Mouse (Mus musculus): ENCODE data around the gene Itpkb. TPM values are rescaled to one million over a fixed set of nuclear protein-coding genes. Genes with fewer than 3 reads are reported as not detected.

Gene Itpkb
- polyA plus RNA-seq, 1 experiment from 2014 or later = 7.7 TPM

DNA sequence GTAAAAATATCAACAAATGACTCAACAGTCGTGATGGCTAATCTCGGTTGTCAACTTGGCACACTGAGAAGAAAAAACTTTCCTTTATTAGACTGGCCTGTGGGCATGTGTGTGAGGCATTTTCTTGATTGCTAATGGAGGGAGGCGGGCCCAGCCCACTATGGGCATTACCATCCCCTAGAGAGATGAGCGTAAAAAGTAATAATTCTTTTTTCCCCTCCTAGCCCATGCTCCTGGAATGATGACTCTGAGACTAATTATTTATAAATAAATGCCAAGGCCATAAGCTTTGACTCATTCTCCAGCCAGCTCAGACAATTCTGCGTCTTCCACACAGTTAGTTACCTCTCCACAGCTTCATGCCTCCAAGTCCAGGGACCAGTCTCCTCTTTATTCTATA is 6.8 kb upstream of the Itpkb start:
- H3K36me3 ChIP-seq (ENCODE audit: control insufficient read depth, insufficient read depth, low read length) = no peaks in the 10 kb centered on the region
- no peaks in the 10 kb centered on the region for H3K27me3 ChIP-seq (ENCODE audit: control insufficient read depth, insufficient read depth, low read length)
- no peaks in the 10 kb centered on the region for H3K9me3 ChIP-seq (ENCODE audit: control insufficient read depth, low read length)
- no peaks in the 10 kb centered on the region for H3K4me1 ChIP-seq (ENCODE audit: control insufficient read depth, insufficient read depth, low read length)
- no peak for ATAC-seq (ENCODE audit: low FRiP score, low TSS enrichment)
- no peak overlapping the region for H3K9ac ChIP-seq (ENCODE audit: low read depth, low read length)
- WGBS = 91% methylated on average over 5 of the region's 5 CpGs
- no peak overlapping the region for H3K27ac ChIP-seq (ENCODE audit: low read depth, low read length)
- H3K4me3 ChIP-seq (ENCODE audit: low read length) = no peak overlapping the region
- H3K4me2 ChIP-seq (replicated peaks; ENCODE audit: low read depth, low read length) = no peak overlapping the region

DNA sequence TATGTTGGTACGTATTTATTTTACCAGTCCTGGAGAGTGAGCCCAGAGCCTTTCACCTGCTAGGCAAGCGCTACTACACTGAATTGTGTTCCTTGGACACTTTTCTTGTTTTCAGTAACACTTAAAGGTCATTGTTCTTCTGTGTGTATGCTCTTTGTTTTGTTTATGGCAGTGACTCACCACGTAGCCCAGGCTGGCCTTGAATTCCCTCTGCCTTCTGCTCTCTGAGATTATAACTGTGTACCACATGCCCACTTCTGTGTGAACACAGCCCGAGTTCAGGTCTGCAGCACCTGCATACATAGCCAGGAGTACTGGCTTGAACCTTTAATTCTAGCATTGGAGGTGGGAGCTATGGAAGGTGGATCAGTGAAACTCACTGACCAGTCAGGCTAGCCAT is 6.0 kb upstream of the Itpkb start:
- 86% methylated on average over 4 of the region's 4 CpGs for WGBS
- Histone ChIP-seq H3K9me3 (ENCODE audit: control insufficient read depth, low read length) (no peaks in the 10 kb centered on the region), H3K4me3 (ENCODE audit: low read length) (no peak overlapping the region), H3K36me3 (ENCODE audit: control insufficient read depth, insufficient read depth, low read length) (no peaks in the 10 kb centered on the region), H3K9ac (ENCODE audit: low read depth, low read length) (no peak overlapping the region), H3K27ac (ENCODE audit: low read depth, low read length) (no peak overlapping the region), H3K27me3 (ENCODE audit: control insufficient read depth, insufficient read depth, low read length) (no peaks in the 10 kb centered on the region), H3K4me1 (ENCODE audit: control insufficient read depth, insufficient read depth, low read length) (peaks cover 4% of the 10 kb centered on the region; the same call in 1 of the 2 replicates), H3K4me2 (replicated peaks; ENCODE audit: low read depth, low read length) (no peak overlapping the region)
- ATAC-seq (ENCODE audit: low FRiP score, low TSS enrichment) = no peak

DNA sequence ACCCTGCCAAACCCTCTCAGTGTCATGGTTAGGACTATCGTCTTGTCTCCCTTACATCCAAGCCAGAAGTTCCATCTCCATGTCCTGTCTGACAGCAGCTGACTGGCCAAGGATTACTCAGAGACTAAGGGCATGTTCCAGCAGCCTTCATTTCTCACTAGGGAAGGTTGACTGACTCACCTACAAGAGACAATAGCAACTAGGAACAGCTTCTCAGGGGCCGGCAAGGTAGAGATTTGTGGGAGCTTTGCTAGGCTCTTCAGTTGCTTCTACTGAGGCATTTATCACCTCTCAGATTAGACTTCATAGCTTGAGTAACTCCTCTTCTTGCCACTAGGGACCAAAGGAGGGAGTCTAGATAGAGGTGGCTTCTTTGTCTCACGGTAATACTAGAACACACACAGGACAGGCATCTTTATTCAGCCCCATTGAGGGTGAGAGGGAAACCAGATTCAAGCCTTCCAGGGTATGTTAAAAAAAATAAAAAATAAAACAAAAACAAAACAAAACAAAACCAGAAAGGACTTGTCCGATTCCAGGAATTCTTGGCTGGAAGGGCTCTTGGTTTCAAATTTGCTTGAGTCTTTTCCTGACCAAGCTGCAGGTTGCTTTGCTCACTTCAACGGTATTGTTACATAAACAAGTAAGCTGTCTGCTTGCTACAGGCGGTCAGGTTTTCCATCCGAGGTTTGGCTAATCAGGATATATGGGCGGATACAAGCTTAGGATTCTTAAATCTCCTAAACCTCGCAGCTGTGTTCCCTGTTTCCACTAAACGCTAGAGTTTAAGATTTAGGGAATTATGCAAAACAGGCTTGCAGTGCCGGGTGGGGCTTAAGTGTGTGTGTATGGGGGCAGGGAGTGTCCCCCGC is 1.3 kb upstream of the Itpkb start:
- peak overlapping the region; percentile 32; the same call in 1 of the 2 replicates for H3K9ac ChIP-seq (ENCODE audit: low read depth, low read length)
- no peaks in the 10 kb centered on the region for H3K27me3 ChIP-seq (ENCODE audit: control insufficient read depth, insufficient read depth, low read length)
- H3K4me2 ChIP-seq (replicated peaks; ENCODE audit: low read depth, low read length) = peak overlapping the region; percentile 93
- H3K9me3 ChIP-seq (ENCODE audit: control insufficient read depth, low read length) = no peaks in the 10 kb centered on the region
- peaks cover 4% of the 10 kb centered on the region; the same call in 1 of the 2 replicates for H3K36me3 ChIP-seq (ENCODE audit: control insufficient read depth, insufficient read depth, low read length)
- WGBS = 18% methylated on average over 12 of the region's 12 CpGs
- peak overlapping the region; percentile 17; the same call in 1 of the 2 replicates for H3K4me3 ChIP-seq (ENCODE audit: low read length)
- peaks cover 29% of the 10 kb centered on the region for H3K4me1 ChIP-seq (ENCODE audit: control insufficient read depth, insufficient read depth, low read length)
- peak overlapping the region; percentile 81 for H3K27ac ChIP-seq (ENCODE audit: low read depth, low read length)
- ATAC-seq (ENCODE audit: low FRiP score, low TSS enrichment) = no peak

GRCm38 (mm10) chr1:180329706-180330105 is 579 bp upstream of the Itpkb start:
- H3K36me3 ChIP-seq (ENCODE audit: control insufficient read depth, insufficient read depth, low read length) = peaks cover 8% of the 10 kb centered on the region; the same call in 1 of the 2 replicates
- peaks cover 35% of the 10 kb centered on the region for H3K4me1 ChIP-seq (ENCODE audit: control insufficient read depth, insufficient read depth, low read length)
- peak overlapping the region; percentile 17 for H3K4me3 ChIP-seq (ENCODE audit: low read length)
- peak overlapping the region; percentile 93 for H3K4me2 ChIP-seq (replicated peaks; ENCODE audit: low read depth, low read length)
- H3K9me3 ChIP-seq (ENCODE audit: control insufficient read depth, low read length) = no peaks in the 10 kb centered on the region
- no peak for ATAC-seq (ENCODE audit: low FRiP score, low TSS enrichment)
- 19% methylated on average over 6 of the region's 6 CpGs for WGBS
- peak overlapping the region; percentile 81 for H3K27ac ChIP-seq (ENCODE audit: low read depth, low read length)
- H3K27me3 ChIP-seq (ENCODE audit: control insufficient read depth, insufficient read depth, low read length) = no peaks in the 10 kb centered on the region
- peak overlapping the region; percentile 32; the same call in 1 of the 2 replicates for H3K9ac ChIP-seq (ENCODE audit: low read depth, low read length)

DNA sequence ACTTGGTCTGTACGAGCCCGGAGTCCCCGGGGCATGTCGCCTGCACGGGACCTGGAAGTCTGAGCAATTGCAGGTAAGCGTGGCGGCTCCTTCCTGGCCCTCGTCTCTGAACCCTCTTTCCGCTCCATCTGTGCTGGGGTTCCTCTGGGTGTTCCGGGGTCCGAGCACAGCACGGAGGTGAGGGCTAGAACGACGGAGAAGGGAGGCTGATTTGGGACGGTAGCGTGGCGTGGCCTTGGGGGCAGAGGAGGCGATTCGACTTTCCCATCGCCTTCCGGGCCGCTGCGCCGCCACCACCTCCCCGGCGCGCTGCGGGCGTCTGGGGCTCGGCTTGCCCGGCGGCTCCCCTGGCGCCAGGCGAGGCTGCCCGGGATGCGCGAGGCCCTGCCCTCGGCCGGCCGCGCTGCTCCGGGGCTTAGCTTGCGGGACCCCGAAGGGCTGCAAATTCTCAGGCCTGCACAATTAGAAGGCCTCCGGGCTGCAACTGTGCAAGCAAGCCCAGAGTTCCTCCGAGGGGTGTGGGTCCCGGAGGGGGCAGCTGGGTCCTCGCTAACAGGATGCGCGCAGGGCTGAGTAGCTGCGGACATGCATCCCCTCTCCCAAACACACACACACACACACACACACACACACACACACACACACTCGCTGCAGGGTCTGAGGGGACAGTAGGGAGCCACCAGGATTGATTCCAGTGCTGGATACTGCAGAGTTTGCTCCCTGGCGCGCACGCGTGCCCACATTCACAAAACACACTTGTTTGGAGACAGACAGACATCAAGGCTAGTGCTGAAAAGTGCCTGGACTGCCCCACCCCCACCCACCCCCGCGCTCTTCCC is 641 bp downstream of the Itpkb start:
- ATAC-seq (ENCODE audit: low FRiP score, low TSS enrichment) = peak; percentile 42
- under 1% methylated on average over 54 of the region's 58 CpGs for WGBS
- H3K9ac ChIP-seq (ENCODE audit: low read depth, low read length) = peak overlapping the region; percentile 83
- H3K4me2 ChIP-seq (replicated peaks; ENCODE audit: low read depth, low read length) = peak overlapping the region; percentile 93
- no peaks in the 10 kb centered on the region for H3K27me3 ChIP-seq (ENCODE audit: control insufficient read depth, insufficient read depth, low read length)
- peaks cover 8% of the 10 kb centered on the region; the same call in 1 of the 2 replicates for H3K36me3 ChIP-seq (ENCODE audit: control insufficient read depth, insufficient read depth, low read length)
- H3K27ac ChIP-seq (ENCODE audit: low read depth, low read length) = peak overlapping the region; percentile 90
- H3K4me3 ChIP-seq (ENCODE audit: low read length) = peak overlapping the region; percentile 79
- H3K4me1 ChIP-seq (ENCODE audit: control insufficient read depth, insufficient read depth, low read length) = peaks cover 43% of the 10 kb centered on the region
- H3K9me3 ChIP-seq (ENCODE audit: control insufficient read depth, low read length) = no peaks in the 10 kb centered on the region

DNA sequence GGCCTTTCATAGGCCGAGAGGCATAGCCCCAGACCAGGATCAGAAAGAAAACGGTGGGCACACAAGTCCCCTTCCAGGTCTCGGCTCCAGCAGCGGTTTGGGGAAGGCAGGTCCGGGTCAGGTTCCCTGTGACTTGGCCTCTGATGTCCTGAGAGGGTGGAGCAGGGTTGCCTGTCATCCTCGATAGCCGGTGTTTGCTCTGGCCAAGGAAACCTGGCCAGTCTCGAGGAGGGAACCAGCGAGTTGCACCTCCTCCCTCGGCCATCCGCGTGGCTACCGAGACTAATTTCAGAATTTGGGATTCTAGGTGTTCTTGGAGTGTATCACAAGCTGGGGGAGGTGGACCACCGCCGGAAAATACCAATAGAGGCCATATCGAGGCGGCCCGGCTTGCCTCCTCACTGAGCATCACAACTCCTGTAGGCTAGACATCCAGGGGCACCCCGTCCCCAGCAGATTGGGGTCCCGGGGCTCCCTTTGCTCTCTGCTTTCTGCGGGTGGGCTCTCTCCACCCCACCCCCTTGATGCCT is 1.3 kb downstream of the Itpkb start:
- Histone ChIP-seq H3K4me3 (ENCODE audit: low read length) (peak overlapping the region; percentile 79), H3K4me1 (ENCODE audit: control insufficient read depth, insufficient read depth, low read length) (peaks cover 48% of the 10 kb centered on the region), H3K9ac (ENCODE audit: low read depth, low read length) (peak overlapping the region; percentile 83), H3K27me3 (ENCODE audit: control insufficient read depth, insufficient read depth, low read length) (no peaks in the 10 kb centered on the region), H3K4me2 (replicated peaks; ENCODE audit: low read depth, low read length) (peak overlapping the region; percentile 93), H3K36me3 (ENCODE audit: control insufficient read depth, insufficient read depth, low read length) (peaks cover 8% of the 10 kb centered on the region; the same call in 1 of the 2 replicates), H3K9me3 (ENCODE audit: control insufficient read depth, low read length) (no peaks in the 10 kb centered on the region), H3K27ac (ENCODE audit: low read depth, low read length) (peak overlapping the region; percentile 90; the same call in 1 of the 2 replicates)
- ATAC-seq (ENCODE audit: low FRiP score, low TSS enrichment) = peak; percentile 25; the same call in 1 of the 2 replicates
- under 1% methylated on average over 21 of the region's 21 CpGs for WGBS

DNA sequence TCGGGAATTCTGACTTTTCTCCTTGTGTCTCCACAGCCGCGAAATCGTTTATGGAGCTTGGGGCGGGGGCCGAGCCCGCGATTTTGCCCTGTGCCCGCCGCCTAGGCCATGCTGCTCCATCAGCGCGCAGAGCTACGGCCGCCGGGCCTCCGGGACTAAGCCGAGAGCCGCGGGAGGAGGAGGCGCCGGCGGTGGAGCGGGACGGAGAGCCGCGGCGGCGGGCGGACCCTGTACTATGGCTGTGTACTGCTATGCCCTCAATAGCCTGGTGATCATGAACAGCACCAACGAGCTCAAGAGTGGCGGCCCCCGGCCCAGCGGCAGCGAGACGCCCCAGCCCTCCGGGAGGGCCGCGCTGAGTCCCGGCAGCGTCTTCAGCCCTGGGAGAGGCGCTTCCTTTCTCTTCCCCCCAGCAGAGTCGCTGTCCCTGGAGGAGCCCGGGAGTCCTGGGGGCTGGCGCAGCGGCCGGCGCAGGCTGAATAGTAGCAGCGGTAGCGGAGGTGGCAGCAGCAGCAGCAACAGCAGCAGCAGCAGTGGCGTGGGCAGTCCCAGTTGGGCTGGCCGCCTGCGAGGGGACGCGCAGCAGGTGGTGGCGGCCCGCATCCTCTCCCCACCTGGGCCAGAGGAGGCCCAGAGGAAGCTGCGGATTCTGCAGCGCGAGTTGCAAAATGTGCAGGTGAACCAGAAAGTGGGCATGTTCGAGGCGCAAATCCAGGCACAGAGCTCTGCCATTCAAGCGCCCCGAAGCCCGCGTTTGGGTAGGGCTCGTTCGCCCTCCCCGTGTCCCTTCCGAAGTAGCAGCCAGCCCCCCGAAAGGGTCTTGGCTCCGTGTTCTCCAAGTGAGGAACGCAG is 2.0 kb downstream of the Itpkb start:
- Histone ChIP-seq H3K9ac (ENCODE audit: low read depth, low read length) (peak overlapping the region; percentile 83), H3K4me2 (replicated peaks; ENCODE audit: low read depth, low read length) (peak overlapping the region; percentile 93), H3K4me3 (ENCODE audit: low read length) (peak overlapping the region; percentile 79), H3K9me3 (ENCODE audit: control insufficient read depth, low read length) (no peaks in the 10 kb centered on the region), H3K4me1 (ENCODE audit: control insufficient read depth, insufficient read depth, low read length) (peaks cover 48% of the 10 kb centered on the region), H3K27me3 (ENCODE audit: control insufficient read depth, insufficient read depth, low read length) (no peaks in the 10 kb centered on the region), H3K36me3 (ENCODE audit: control insufficient read depth, insufficient read depth, low read length) (peaks cover 8% of the 10 kb centered on the region; the same call in 1 of the 2 replicates), H3K27ac (ENCODE audit: low read depth, low read length) (no peak overlapping the region)
- 2% methylated on average over 70 of the region's 72 CpGs for WGBS
- ATAC-seq (ENCODE audit: low FRiP score, low TSS enrichment) = peak; percentile 51; the same call in 1 of the 2 replicates

DNA sequence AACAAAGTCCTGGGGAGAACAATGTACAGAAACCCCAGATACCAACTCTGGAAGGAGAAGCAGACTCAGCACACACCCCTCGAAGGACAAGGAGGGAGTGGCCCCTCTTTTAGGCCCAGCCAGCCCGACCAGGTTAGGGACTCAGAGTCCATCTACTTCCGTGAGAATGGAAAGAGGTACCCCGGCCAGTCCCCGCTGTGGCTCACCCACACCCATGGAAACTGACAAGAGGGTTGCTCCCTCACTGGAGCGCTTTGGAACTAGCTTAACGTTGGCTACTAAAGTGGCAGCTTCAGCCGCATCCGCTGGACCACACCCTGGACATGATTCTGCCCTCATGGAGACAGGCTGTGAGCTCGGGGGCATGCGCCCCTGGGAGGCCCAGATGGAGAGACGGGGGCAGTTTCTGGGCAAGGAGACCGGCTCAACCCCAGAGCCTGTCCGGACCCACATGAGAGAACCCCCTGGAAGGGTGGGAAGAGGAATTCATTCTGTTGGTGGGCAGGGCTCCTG is 2.7 kb downstream of the Itpkb start:
- 41% methylated on average over 14 of the region's 14 CpGs for WGBS
- no peak overlapping the region for H3K27ac ChIP-seq (ENCODE audit: low read depth, low read length)
- H3K9ac ChIP-seq (ENCODE audit: low read depth, low read length) = peak overlapping the region; percentile 83
- peak overlapping the region; percentile 93 for H3K4me2 ChIP-seq (replicated peaks; ENCODE audit: low read depth, low read length)
- ATAC-seq (ENCODE audit: low FRiP score, low TSS enrichment) = no peak
- H3K27me3 ChIP-seq (ENCODE audit: control insufficient read depth, insufficient read depth, low read length) = no peaks in the 10 kb centered on the region
- H3K36me3 ChIP-seq (ENCODE audit: control insufficient read depth, insufficient read depth, low read length) = peaks cover 8% of the 10 kb centered on the region; the same call in 1 of the 2 replicates
- no peaks in the 10 kb centered on the region for H3K9me3 ChIP-seq (ENCODE audit: control insufficient read depth, low read length)
- H3K4me3 ChIP-seq (ENCODE audit: low read length) = peak overlapping the region; percentile 79
- peaks cover 51% of the 10 kb centered on the region for H3K4me1 ChIP-seq (ENCODE audit: control insufficient read depth, insufficient read depth, low read length)
